Mouse (Mus musculus) naive thymus-derived CD4-positive, alpha-beta T cell, adult 2 months (primary cell): ENCODE measurements at regions not wholly inside any gene's neighbourhood (a gene's known extent, or its start where the extent isn't known, plus 50 kb on each side); places are given as distances from the start of the nearest gene placed in this dataset.
A peak's percentile ranks its signal among the peaks of the same experiment; 100 is the strongest.
"Not testable (repeated sequence)": the region's sequence is repeated elsewhere in the genome, so short reads cannot be mapped to it uniquely, and the experiment has no call there.

ENCODE experiments used
- DNase-seq: peaks from one replicate; pipeline ENCODE4 v3.0.0-alpha.2; 2011; ENCODE audit warnings: low read depth

- DNase-seq, result no peak
Observed at GRCm38 (mm10) chr2:39420696-39421095, 194.4 kb upstream of the Ppp6c start.

GRCm38 (mm10) chr2:39400336-39400735, 174.1 kb upstream of the Ppp6c start:
- no peak for DNase-seq

- DNase-seq, result no peak
Observed at GRCm38 (mm10) chr2:39399523-39399922, 173.3 kb upstream of the Ppp6c start.

- no peak for DNase-seq
Observed at GRCm38 (mm10) chr2:39394643-39395042, 168.4 kb upstream of the Ppp6c start.

DNA sequence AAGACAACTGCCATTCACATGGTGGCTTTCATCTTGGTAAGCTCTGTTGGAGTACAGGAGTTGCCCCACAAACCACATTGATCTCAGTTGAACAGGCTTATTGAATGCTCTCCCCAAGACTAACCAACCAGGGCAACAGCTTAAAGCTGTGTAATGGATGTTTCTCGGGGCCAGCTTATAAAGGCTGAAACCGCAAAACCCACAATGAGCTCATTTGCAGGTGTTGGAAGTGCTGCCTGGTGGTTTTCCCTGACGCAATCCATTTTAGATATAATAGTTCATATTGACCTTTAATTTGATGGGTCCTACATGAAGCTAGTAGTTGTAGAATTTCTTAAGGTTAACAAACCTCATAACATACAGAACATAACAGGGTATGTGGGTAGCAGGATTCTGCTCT, 151.0 kb upstream of the Ppp6c start:
- DNase-seq, result no peak

DNA sequence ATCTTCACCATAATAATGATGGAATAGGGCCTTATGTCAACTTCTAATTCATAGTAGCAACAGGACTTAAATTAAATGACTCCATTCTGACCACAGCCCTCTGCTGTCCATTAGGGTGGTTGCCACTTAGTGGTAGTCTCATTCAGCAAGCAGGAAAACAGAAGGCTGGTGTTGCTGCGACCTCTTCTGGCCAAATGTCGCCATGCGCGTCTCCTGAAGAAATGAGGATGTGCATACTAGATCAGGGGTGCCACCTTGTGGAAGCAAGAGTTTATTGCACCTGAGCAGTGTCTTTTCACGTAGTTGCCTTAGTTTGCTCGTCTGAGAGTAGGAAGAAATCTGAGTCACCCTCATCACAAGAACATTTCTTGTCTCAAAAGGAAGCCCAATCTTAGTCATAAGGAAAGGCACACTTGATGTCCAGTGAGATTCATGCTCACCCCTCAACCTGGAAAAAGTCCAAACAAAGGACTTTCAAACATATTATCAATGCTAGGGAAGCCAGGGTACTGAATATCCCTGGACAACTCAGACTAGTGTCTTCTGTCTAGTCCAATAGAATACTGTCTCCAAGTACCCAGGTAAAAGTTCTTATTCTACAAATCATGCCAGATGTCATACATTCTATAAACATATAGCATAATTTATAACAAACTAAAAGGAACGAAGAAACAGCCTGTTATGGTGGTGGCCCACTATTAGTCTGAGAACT, 147.0 kb upstream of the Ppp6c start:
- peak; percentile 92 for DNase-seq

- DNase-seq, result no peak
Observed at GRCm38 (mm10) chr2:39344207-39344606, 118.0 kb upstream of the Ppp6c start.

GRCm38 (mm10) chr2:39340406-39340805, 114.2 kb upstream of the Ppp6c start:
- no peak for DNase-seq

DNA sequence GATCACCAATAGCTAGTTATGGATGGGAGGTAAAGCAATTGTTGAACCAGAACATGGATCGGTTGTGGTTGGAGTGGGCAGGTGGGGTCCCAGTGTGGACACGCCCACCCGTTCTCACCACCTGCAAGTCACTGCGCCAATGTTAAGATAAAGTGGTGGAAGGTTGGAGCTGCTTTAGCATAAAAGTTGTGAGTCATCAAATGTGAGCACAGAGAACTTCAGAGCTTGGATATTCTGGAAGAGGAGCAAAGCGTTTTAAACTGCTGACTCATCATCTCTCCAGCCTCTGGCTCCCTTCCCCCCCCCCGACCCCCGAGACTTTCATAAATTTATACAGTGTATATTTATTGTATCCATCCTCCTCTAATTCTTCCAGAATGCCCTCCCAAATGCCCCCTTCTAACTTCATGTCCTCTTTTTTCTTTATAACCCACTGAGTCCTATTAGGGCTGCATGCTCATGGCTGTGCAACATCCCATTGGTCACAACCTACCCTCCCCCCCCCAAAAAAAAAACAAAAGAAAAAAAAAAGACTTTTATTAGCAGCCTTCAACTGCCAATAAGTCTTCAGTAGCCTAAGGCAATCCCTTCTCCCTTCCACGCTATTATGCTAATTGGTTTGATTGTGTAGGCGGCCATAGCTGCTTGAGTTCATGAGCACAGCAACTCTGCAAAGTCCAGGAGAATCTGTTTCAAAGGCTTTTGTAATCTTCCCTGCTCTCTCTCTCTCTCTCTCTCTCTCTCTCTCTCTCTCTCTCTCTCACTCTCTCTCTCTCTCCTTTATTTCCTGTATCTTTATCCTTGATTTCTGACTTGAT, 112.8 kb upstream of the Ppp6c start:
- DNase-seq, result no peak

DNA sequence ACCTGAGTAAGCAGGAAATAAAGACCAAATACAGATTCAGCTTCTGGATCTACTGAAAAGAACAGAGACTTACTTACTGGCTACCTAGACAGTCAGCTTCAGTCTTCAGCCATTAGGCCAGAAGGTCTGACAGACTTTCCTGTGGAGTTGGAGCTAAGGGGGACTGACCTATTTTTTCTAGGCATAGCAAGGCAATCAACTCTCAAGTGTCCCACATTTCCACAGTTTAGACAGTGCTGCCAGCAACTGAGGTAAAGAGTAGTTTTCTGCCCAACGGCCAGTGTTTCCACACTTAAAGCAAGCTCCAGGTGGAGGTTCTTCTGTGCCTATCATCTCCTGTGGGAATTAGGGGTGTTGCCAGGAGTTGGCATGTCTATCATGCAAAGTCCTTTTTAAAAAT, 111.3 kb upstream of the Ppp6c start:
- no peak for DNase-seq

DNA sequence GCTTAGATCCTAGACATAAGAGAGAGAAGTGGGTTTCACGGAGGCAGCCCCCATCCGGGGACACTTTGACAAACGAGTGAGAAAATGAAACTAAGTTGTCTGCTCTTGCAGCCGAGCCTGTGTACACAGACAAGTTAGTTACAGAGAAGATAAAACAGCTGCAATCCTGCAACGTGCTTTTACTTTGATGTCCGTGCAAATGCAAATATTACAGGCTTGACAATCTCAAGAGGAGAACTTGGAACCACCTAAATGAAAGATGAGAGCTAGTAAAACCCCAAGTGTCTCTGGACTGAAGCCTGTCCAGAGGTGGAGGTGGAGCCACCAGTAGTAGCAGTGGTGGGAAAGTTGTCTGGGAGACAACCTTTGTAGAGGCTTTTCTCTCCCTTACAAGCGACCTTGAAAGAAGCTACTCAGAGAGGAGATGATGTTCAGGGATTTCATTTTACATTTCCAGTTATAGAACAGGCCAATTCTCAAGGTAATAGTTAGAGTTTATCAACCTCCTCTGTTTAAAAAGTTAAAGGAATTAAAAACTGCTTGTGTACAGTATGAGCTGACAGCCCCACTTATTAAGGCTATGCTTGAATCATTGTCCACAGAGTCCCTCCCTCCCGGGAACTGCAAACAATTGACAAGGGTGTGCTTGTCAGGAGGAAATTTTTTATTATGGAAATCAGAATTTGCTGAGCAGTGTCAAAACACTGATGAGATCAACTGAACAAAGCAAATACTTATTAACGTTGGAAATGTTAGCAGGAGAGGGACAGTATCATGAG, 99.7 kb upstream of the Ppp6c start:
- peak; percentile 66 for DNase-seq

DNA sequence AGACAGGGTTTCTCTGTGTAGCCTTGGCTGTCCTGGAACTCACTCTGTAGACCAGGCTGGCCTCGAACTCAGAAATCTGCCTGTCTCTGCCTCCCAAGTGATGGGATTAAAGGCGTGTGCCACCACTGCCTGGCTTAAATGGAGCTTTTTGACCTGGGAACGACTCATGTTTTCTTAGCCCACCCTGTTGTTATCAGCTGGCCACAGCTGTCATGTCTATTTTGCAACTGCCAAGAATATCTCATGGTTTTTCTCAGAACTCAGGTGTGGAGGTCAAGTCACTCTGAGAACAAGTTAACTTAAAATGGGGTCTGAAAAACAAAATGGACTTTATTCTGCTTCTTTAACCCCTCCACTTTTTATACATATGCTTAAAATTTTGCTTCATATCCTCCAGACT, 98.9 kb upstream of the Ppp6c start:
- DNase-seq, result not testable (repeated sequence)

DNA sequence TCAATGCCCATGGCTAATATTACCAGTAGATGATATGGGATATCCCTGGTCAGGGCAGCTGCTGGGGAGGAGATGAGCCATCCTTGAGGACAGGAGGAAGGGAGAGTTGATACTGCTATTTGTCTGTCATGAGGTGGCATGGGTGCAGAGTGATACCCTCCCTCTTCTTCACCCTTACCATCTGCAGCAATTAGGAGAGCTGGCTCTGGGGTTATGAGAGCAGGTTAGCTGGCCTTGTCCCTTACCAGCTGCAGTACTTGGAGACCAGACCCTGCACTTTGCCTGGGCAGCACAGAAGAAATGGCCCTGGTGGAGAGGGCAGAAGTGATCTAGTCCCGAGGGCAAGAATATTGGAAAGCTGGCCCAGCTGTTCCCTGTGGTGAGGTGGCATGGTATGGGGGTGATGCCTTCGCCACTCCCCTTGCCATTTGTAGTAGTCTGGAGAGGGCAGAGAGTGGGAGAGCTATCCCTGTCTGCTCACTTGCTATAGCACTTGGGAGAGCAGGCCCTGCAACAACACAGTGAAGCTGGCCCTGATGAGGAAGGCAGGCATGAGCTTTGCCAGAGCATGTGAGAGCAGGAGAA, 73.6 kb upstream of the Ppp6c start:
- no peak for DNase-seq

DNA sequence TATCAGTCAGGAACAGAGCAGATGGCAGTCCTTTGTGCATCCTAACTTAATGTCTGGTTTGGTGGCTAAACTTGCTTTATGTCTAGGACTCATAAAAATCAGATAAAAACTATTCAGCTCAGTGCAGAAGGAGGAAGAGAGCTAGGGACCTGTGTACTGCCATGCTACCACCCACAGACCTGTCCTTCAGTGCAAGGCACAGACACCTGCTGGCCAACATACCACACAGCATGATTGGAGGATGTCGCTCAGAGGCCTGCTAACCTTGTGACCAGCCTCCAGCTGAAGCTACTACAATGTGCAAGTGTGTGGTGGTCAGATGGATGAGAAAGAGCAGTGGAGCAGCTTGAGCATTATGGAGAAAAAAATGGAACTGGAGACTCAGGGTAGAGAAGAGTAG, 73.0 kb upstream of the Ppp6c start:
- DNase-seq, result no peak

DNA sequence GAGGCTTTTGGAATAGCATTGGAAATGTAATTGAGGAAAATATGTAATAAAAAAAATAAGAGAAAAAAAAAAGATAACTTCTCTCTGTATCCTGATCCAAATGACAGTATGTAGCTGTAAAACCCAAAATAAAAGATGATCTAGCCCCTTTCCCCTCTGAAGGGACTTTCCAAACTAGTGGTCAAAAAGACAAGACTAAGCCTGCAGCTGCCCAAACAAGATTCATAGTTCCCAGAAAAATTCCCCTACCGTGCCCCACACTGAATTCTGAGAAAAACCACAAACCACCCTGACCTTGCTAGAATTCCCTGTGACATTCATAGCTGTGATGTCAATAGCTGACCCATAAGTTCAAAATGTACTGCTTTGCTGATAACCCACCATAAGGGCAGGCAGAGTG, 69.2 kb upstream of the Ppp6c start:
- DNase-seq, result no peak

GRCm38 (mm10) chr2:39278218-39278617, 52.0 kb upstream of the Ppp6c start:
- no peak for DNase-seq
